Mouse (Mus musculus): ENCODE results near the gene Cox4i2. TPM values are rescaled to one million over a fixed set of nuclear protein-coding genes. Genes with fewer than 3 reads are reported as not detected.

Cox4i2 gene
- total RNA-seq, 2 experiments from 2014 or later = 1.7 to 1.9 TPM

DNA sequence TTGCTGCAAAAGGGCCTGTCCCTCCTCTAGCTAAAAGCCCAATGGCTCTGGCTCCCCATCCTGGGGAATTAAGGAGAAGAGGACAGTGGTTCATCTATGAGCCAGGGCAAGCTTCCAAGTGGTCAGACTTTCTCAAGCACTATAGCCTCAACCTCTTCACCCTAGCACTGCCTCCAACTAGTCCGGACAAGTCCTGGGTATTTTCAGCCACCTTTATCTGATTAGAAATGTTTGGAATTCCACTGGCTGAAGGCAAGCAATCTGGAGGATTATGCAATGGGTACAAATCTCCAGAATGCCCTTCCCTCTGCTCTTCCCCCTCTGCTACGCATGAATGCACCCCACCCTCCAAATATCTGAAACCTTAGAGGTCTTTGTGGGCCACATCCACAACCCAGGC, 38.5 kb downstream of the Cox4i2 start:
- intact Hi-C loops (cut with DNase I) = no loop called here
- DNase-seq (ENCODE audit: extremely low spot score in 1 of 2, low spot score in 2 of 2) = no peak
- H3K27ac ChIP-seq = peak overlapping the region; percentile 42
- no peak for TF ChIP-seq CTCF (IDR thresholded peaks at IDR 0.05)
- H3K4me3 ChIP-seq = no peak overlapping the region

DNA sequence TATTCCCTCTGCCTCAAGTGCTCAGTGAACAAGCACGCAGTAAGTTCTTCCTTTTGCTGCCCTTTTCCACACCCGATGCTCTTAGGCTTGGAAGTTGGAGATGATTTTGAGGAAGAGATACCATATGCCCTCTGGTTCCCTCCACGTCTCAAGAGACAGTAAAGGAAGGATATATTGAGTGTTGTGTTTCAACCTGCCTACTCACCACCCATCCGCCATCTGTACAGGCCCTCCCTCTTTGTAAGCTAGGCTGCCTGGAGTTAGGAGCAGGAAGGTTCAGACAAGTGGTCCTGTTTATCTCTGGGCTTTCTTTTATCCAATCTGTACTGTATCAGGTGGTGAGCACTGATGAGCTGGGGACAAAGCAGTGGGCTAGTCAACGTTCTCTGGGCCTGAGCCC, 39.4 kb downstream of the Cox4i2 start:
- H3K27ac ChIP-seq = peak overlapping the region; percentile 73; the same call in 1 of the 2 replicates
- no peak for DNase-seq (ENCODE audit: extremely low spot score in 1 of 2, low spot score in 2 of 2)
- no peak overlapping the region for H3K4me3 ChIP-seq
- intact Hi-C loops (cut with DNase I) = no loop called here
- no peak for TF ChIP-seq CTCF (IDR thresholded peaks at IDR 0.05)

GRCm38 (mm10) chr2:152794281-152794827, 40.4 kb downstream of the Cox4i2 start:
- Histone ChIP-seq H3K27ac (peak overlapping the region; percentile 73), H3K4me3 (no peak overlapping the region)
- intact Hi-C loops (cut with DNase I) = no loop called here
- no peak for DNase-seq (ENCODE audit: extremely low spot score in 1 of 2, low spot score in 2 of 2)
- no peak for TF ChIP-seq CTCF (IDR thresholded peaks at IDR 0.05)

DNA sequence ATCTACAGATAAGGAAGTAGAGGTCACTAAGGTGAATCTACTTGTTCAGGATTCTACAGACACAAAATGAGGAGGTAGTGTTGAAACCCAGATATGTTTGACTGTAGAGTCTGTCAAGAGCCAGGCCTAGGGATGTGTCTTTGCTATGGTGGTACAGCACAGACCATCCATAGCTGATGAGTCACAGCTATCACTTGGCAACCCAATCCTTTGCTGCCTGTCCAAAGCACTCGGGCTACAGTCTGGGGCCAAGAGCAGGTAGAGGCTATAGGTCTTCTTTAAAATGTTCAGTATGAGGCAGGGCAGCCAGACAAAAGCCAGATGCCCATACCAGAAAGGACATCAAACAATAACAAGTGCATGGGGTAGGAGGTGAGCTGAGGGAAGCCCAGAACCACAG, 43.6 kb downstream of the Cox4i2 start:
- no peak for DNase-seq (ENCODE audit: extremely low spot score in 1 of 2, low spot score in 2 of 2)
- intact Hi-C loops (cut with DNase I) = no loop called here
- TF ChIP-seq CTCF (IDR thresholded peaks at IDR 0.05) = no peak
- Histone ChIP-seq H3K27ac (no peak overlapping the region), H3K4me3 (no peak overlapping the region)

- no peak for DNase-seq (ENCODE audit: extremely low spot score in 1 of 2, low spot score in 2 of 2)
- no peak for TF ChIP-seq CTCF (IDR thresholded peaks at IDR 0.05)
- H3K27ac ChIP-seq = no peak overlapping the region
- intact Hi-C loops (cut with DNase I) = no loop called here
- H3K4me3 ChIP-seq = no peak overlapping the region
Measured at GRCm38 (mm10) chr2:152799954-152800761, 46.2 kb downstream of the Cox4i2 start.

- intact Hi-C loops (cut with DNase I) = no loop called here
- Histone ChIP-seq H3K27ac (no peak overlapping the region), H3K4me3 (no peak overlapping the region)
- no peak for DNase-seq (ENCODE audit: extremely low spot score in 1 of 2, low spot score in 2 of 2)
- no peak for TF ChIP-seq CTCF (IDR thresholded peaks at IDR 0.05)
Measured at GRCm38 (mm10) chr2:152800762-152801113, 46.8 kb downstream of the Cox4i2 start.

GRCm38 (mm10) chr2:152802303-152802702, 48.3 kb downstream of the Cox4i2 start:
- no peak for TF ChIP-seq CTCF (IDR thresholded peaks at IDR 0.05)
- intact Hi-C loops (cut with DNase I) = no loop called here
- no peak overlapping the region for H3K4me3 ChIP-seq
- no peak overlapping the region for H3K27ac ChIP-seq
- no peak for DNase-seq (ENCODE audit: extremely low spot score in 1 of 2, low spot score in 2 of 2)

- DNase-seq (ENCODE audit: extremely low spot score in 1 of 2, low spot score in 2 of 2) = no peak
- TF ChIP-seq CTCF (IDR thresholded peaks at IDR 0.05) = no peak
- intact Hi-C loops (cut with DNase I) = no loop called here
- Histone ChIP-seq H3K27ac (no peak overlapping the region), H3K4me3 (no peak overlapping the region)
Measured at GRCm38 (mm10) chr2:152803081-152803480, 49.1 kb downstream of the Cox4i2 start.

DNA sequence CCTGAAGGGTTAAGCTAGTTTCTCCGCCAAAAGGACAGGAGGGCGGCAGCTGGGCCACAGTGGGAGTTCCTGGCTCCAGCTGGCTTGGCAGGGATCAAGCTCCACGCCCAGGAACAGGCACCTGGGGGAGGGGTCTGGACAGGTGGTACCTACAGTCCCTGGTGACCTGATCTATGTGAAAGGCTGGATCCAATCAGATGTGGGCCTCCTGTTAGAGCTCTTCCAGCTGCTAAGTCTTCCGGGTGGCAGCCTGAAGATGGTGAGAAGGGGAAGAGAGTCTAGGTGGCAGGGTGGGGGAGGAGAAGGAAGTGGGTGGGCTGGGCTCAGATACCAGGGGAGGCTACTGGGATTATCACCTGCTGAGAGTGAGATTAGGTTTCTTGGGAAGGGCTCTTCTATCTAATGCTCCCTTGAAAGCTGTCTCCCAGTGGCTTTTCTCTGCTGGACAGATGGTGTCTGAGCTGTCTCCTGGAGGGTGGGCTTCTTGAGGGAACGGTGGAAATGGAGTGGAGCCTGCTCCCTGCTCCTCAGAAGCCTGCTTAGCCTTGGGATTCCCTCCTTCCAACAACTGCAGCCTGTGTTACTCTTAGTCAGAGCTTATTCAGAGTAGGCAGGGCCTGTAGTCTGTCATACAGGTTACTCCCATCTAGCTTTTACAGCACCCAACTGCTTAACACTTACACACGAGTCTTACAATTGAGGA, 50.6 kb downstream of the Cox4i2 start:
- DNase-seq (ENCODE audit: extremely low spot score in 1 of 2, low spot score in 2 of 2) = no peak
- peak overlapping the region; percentile 21 for H3K27ac ChIP-seq
- intact Hi-C loops (cut with DNase I) = no loop called here
- no peak overlapping the region for H3K4me3 ChIP-seq
- TF ChIP-seq CTCF (IDR thresholded peaks at IDR 0.05) = no peak

GRCm38 (mm10) chr2:152805111-152805490, 51.1 kb downstream of the Cox4i2 start:
- no peak overlapping the region for H3K4me3 ChIP-seq
- H3K27ac ChIP-seq = peak overlapping the region; percentile 2; the same call in 1 of the 2 replicates
- no peak for TF ChIP-seq CTCF (IDR thresholded peaks at IDR 0.05)
- DNase-seq (ENCODE audit: extremely low spot score in 1 of 2, low spot score in 2 of 2) = no peak
- intact Hi-C loops (cut with DNase I) = no loop called here

GRCm38 (mm10) chr2:152806037-152806436, 52.1 kb downstream of the Cox4i2 start:
- Histone ChIP-seq H3K4me3 (no peak overlapping the region), H3K27ac (peak overlapping the region; percentile 16; the same call in 1 of the 2 replicates)
- DNase-seq (ENCODE audit: extremely low spot score in 1 of 2, low spot score in 2 of 2) = no peak
- intact Hi-C loops (cut with DNase I) = no loop called here
- TF ChIP-seq CTCF (IDR thresholded peaks at IDR 0.05) = no peak

GRCm38 (mm10) chr2:152808178-152808577, 54.2 kb downstream of the Cox4i2 start:
- Histone ChIP-seq H3K4me3 (no peak overlapping the region), H3K27ac (0 out of 2 replicates have a peak overlapping the region, but pooled peaks have one; percentile 19)
- intact Hi-C loops (cut with DNase I) = no loop called here
- no peak for TF ChIP-seq CTCF (IDR thresholded peaks at IDR 0.05)
- DNase-seq (ENCODE audit: extremely low spot score in 1 of 2, low spot score in 2 of 2) = no peak
